Mouse (Mus musculus) lung, embryonic 15.5 days (tissue): ENCODE results near the gene Tenm3. TPM values are rescaled to one million over a fixed set of nuclear protein-coding genes. Genes with fewer than 3 reads are reported as not detected.

Experiments
- ATAC-seq: fragments of 200-750 bp; cut with Nextera tagmentation; 2 replicates; pipeline ENCODE4 v1.8.0; 2017; ENCODE audit warnings: moderate number of reproducible peaks, borderline replicate concordance; ENCODE audit not compliant: low FRiP score, low TSS enrichment; ENCODE audit errors: extremely low read depth
- H3K27ac ChIP-seq: fragments of 300-500 bp; sonication (generic); 2 replicates; pipeline ENCODE4 v1.5.1; 2015; ENCODE audit warnings: moderate library complexity, mild to moderate bottlenecking, inconsistent platforms
- H3K27me3 ChIP-seq: fragments of 300-500 bp; sonication (generic); 2 replicates; pipeline ENCODE4 v1.6.1; 2015; ENCODE audit warnings: inconsistent platforms
- H3K36me3 ChIP-seq: fragments of 300-500 bp; sonication (generic); 2 replicates; pipeline ENCODE4 v1.6.1; 2015; ENCODE audit warnings: inconsistent platforms
- H3K4me1 ChIP-seq: fragments of 300-500 bp; sonication (generic); 2 replicates; pipeline ENCODE4 v1.6.1; 2015; ENCODE audit warnings: inconsistent platforms
- H3K4me2 ChIP-seq: fragments of 300-500 bp; sonication (generic); 2 replicates; pipeline ENCODE4 v1.6.1; 2015; ENCODE audit warnings: inconsistent platforms, mild to moderate bottlenecking, moderate library complexity
- H3K4me3 ChIP-seq: fragments of 300-500 bp; sonication (generic); 2 replicates; pipeline ENCODE4 v1.5.1; 2015; ENCODE audit warnings: mild to moderate bottlenecking, inconsistent platforms
- H3K9ac ChIP-seq: fragments of 300-500 bp; sonication (generic); 2 replicates; pipeline ENCODE4 v1.6.1; 2015; ENCODE audit warnings: inconsistent platforms
- H3K9me3 ChIP-seq: fragments of 300-500 bp; sonication (generic); 2 replicates; pipeline ENCODE4 v1.6.1; 2016; ENCODE audit warnings: inconsistent platforms
- WGBS: fragments of 180-500 bp; shearing (Covaris S2); methylation state at CpG from one replicate; pipeline ENCODE4 v1.1.7; 2015; 5-methylcytosine and 5-hydroxymethylcytosine counted together
- polyA plus RNA-seq: library from polyadenylated mRNA; unstranded; fragments of >200 nt; fragmentation: Nextera tagmentation; extraction: Ambion mirVana; gene quantifications from 2 replicates; pipeline ENCODE4 v1.2.1, GENCODE M21; 2015

Tenm3 gene
- polyA plus RNA-seq, 1 experiment from 2014 or later: 5.7 TPM

- Histone ChIP-seq H3K36me3 (no peaks in the 10 kb centered on the region), H3K27me3 (no peaks in the 10 kb centered on the region), H3K9me3 (no peaks in the 10 kb centered on the region), H3K4me1 (no peaks in the 10 kb centered on the region), H3K4me2 (no peak overlapping the region), H3K4me3 (no peak overlapping the region), H3K27ac (no peak overlapping the region), H3K9ac (no peak overlapping the region)
- WGBS: 61% methylated on average over 12 of the region's 12 CpGs
- no peak for ATAC-seq
These were observed 443.2 kb downstream of the Tenm3 start for GRCm38 (mm10) chr8:48400572-48400972.

- no peak overlapping the region for H3K27ac ChIP-seq
- no peak overlapping the region for H3K9ac ChIP-seq
- no peaks in the 10 kb centered on the region for H3K36me3 ChIP-seq
- ATAC-seq: no peak
- no peaks in the 10 kb centered on the region for H3K4me1 ChIP-seq
- H3K9me3 ChIP-seq: no peaks in the 10 kb centered on the region
- no peak overlapping the region for H3K4me2 ChIP-seq
- H3K27me3 ChIP-seq: no peaks in the 10 kb centered on the region
- no peak overlapping the region for H3K4me3 ChIP-seq
- 76% methylated on average over 10 of the region's 10 CpGs for WGBS
These were observed 457.9 kb downstream of the Tenm3 start for GRCm38 (mm10) chr8:48385833-48386232.

GRCm38 (mm10) chr8:48380035-48380434 is 463.7 kb downstream of the Tenm3 start:
- Histone ChIP-seq H3K9me3 (no peaks in the 10 kb centered on the region), H3K4me1 (no peaks in the 10 kb centered on the region), H3K36me3 (no peaks in the 10 kb centered on the region), H3K27ac (no peak overlapping the region), H3K27me3 (no peaks in the 10 kb centered on the region), H3K9ac (no peak overlapping the region), H3K4me2 (no peak overlapping the region), H3K4me3 (no peak overlapping the region)
- ATAC-seq: no peak
- 63% methylated on average over 12 of the region's 12 CpGs for WGBS

GRCm38 (mm10) chr8:48376774-48377173 is 467.0 kb downstream of the Tenm3 start:
- H3K4me2 ChIP-seq: no peak overlapping the region
- H3K9me3 ChIP-seq: no peaks in the 10 kb centered on the region
- no peak overlapping the region for H3K4me3 ChIP-seq
- H3K4me1 ChIP-seq: no peaks in the 10 kb centered on the region
- no peak overlapping the region for H3K27ac ChIP-seq
- H3K36me3 ChIP-seq: no peaks in the 10 kb centered on the region
- no peak for ATAC-seq
- no peaks in the 10 kb centered on the region for H3K27me3 ChIP-seq
- H3K9ac ChIP-seq: no peak overlapping the region
- 71% methylated on average over 6 of the region's 6 CpGs for WGBS

GRCm38 (mm10) chr8:48375183-48375582 is 468.6 kb downstream of the Tenm3 start:
- no peak overlapping the region for H3K9ac ChIP-seq
- no peaks in the 10 kb centered on the region for H3K9me3 ChIP-seq
- no peaks in the 10 kb centered on the region for H3K27me3 ChIP-seq
- no peak overlapping the region for H3K4me2 ChIP-seq
- WGBS: 84% methylated on average over 5 of the region's 5 CpGs
- no peaks in the 10 kb centered on the region for H3K36me3 ChIP-seq
- no peak for ATAC-seq
- no peak overlapping the region for H3K4me3 ChIP-seq
- no peak overlapping the region for H3K27ac ChIP-seq
- H3K4me1 ChIP-seq: no peaks in the 10 kb centered on the region

GRCm38 (mm10) chr8:48373404-48373803 is 470.3 kb downstream of the Tenm3 start:
- Histone ChIP-seq H3K27me3 (no peaks in the 10 kb centered on the region), H3K36me3 (no peaks in the 10 kb centered on the region), H3K9me3 (no peaks in the 10 kb centered on the region), H3K4me3 (no peak overlapping the region), H3K4me2 (no peak overlapping the region), H3K9ac (no peak overlapping the region), H3K4me1 (no peaks in the 10 kb centered on the region), H3K27ac (no peak overlapping the region)
- 89% methylated on average over 11 of the region's 11 CpGs for WGBS
- no peak for ATAC-seq

GRCm38 (mm10) chr8:48367164-48367563 is 476.6 kb downstream of the Tenm3 start:
- H3K4me1 ChIP-seq: no peaks in the 10 kb centered on the region
- no peaks in the 10 kb centered on the region for H3K36me3 ChIP-seq
- no peaks in the 10 kb centered on the region for H3K27me3 ChIP-seq
- 85% methylated on average over 10 of the region's 10 CpGs for WGBS
- H3K4me3 ChIP-seq: no peak overlapping the region
- H3K27ac ChIP-seq: no peak overlapping the region
- ATAC-seq: no peak
- no peak overlapping the region for H3K9ac ChIP-seq
- H3K4me2 ChIP-seq: no peak overlapping the region
- H3K9me3 ChIP-seq: no peaks in the 10 kb centered on the region

GRCm38 (mm10) chr8:48356849-48357248 is 486.9 kb downstream of the Tenm3 start:
- no peak overlapping the region for H3K4me3 ChIP-seq
- no peak for ATAC-seq
- no peak overlapping the region for H3K27ac ChIP-seq
- no peak overlapping the region for H3K4me2 ChIP-seq
- WGBS: 68% methylated on average over 2 of the region's 2 CpGs
- H3K9me3 ChIP-seq: no peaks in the 10 kb centered on the region
- H3K4me1 ChIP-seq: no peaks in the 10 kb centered on the region
- no peaks in the 10 kb centered on the region for H3K27me3 ChIP-seq
- no peak overlapping the region for H3K9ac ChIP-seq
- H3K36me3 ChIP-seq: no peaks in the 10 kb centered on the region

- Histone ChIP-seq H3K27ac (no peak overlapping the region), H3K9ac (no peak overlapping the region), H3K4me3 (no peak overlapping the region), H3K9me3 (no peaks in the 10 kb centered on the region), H3K4me2 (no peak overlapping the region), H3K27me3 (no peaks in the 10 kb centered on the region), H3K4me1 (no peaks in the 10 kb centered on the region), H3K36me3 (no peaks in the 10 kb centered on the region)
- ATAC-seq: no peak
- 86% methylated on average over 6 of the region's 6 CpGs for WGBS
These were observed 490.3 kb downstream of the Tenm3 start for GRCm38 (mm10) chr8:48353458-48353857.

GRCm38 (mm10) chr8:48348901-48349300 is 494.9 kb downstream of the Tenm3 start:
- ATAC-seq: no peak
- no peaks in the 10 kb centered on the region for H3K27me3 ChIP-seq
- H3K27ac ChIP-seq: no peak overlapping the region
- no peaks in the 10 kb centered on the region for H3K36me3 ChIP-seq
- no peaks in the 10 kb centered on the region for H3K4me1 ChIP-seq
- H3K9ac ChIP-seq: no peak overlapping the region
- H3K9me3 ChIP-seq: no peaks in the 10 kb centered on the region
- H3K4me2 ChIP-seq: no peak overlapping the region
- 97% methylated on average over 5 of the region's 5 CpGs for WGBS
- H3K4me3 ChIP-seq: no peak overlapping the region

GRCm38 (mm10) chr8:48348386-48348785 is 495.4 kb downstream of the Tenm3 start:
- ATAC-seq: no peak
- no peak overlapping the region for H3K9ac ChIP-seq
- no peak overlapping the region for H3K4me3 ChIP-seq
- WGBS: 96% methylated on average over 4 of the region's 4 CpGs
- no peak overlapping the region for H3K27ac ChIP-seq
- no peaks in the 10 kb centered on the region for H3K27me3 ChIP-seq
- H3K36me3 ChIP-seq: no peaks in the 10 kb centered on the region
- H3K4me2 ChIP-seq: no peak overlapping the region
- H3K9me3 ChIP-seq: no peaks in the 10 kb centered on the region
- H3K4me1 ChIP-seq: no peaks in the 10 kb centered on the region

- Histone ChIP-seq H3K9me3 (no peaks in the 10 kb centered on the region), H3K27me3 (no peaks in the 10 kb centered on the region), H3K36me3 (no peaks in the 10 kb centered on the region), H3K4me2 (no peak overlapping the region), H3K27ac (no peak overlapping the region), H3K4me1 (no peaks in the 10 kb centered on the region), H3K4me3 (no peak overlapping the region), H3K9ac (no peak overlapping the region)
- WGBS: 90% methylated on average over 18 of the region's 18 CpGs
- no peak for ATAC-seq
These were observed 500.7 kb downstream of the Tenm3 start for GRCm38 (mm10) chr8:48343067-48343420.

GRCm38 (mm10) chr8:48342321-48343066 is 501.3 kb downstream of the Tenm3 start:
- no peaks in the 10 kb centered on the region for H3K36me3 ChIP-seq
- 76% methylated on average over 30 of the region's 30 CpGs for WGBS
- H3K27me3 ChIP-seq: no peaks in the 10 kb centered on the region
- H3K4me3 ChIP-seq: no peak overlapping the region
- no peaks in the 10 kb centered on the region for H3K9me3 ChIP-seq
- no peak for ATAC-seq
- H3K4me2 ChIP-seq: no peak overlapping the region
- no peaks in the 10 kb centered on the region for H3K4me1 ChIP-seq
- H3K27ac ChIP-seq: no peak overlapping the region
- H3K9ac ChIP-seq: no peak overlapping the region
